Mouse (Mus musculus) right cerebral cortex, postnatal 4 days (tissue): ENCODE data around the gene Adal.
A peak's percentile ranks its signal among the peaks of the same experiment; 100 is the strongest.
"Not testable (repeated sequence)": the region's sequence is repeated elsewhere in the genome, so short reads cannot be mapped to it uniquely, and the experiment has no call there.

ENCODE experiments used
- DNase-seq: peaks from one replicate; pipeline ENCODE4 v3.0.0-alpha.2; 2022

The Adal gene

GRCm38 (mm10) chr2:121140018-121140882 is at the start of gene Adal, which contains the start of gene Lcmt2:
Gene Adal (plus strand): TSS chr2:121140428.
Gene Lcmt2 (minus strand): TSS chr2:121140653.
- peak; percentile 90 for DNase-seq

- DNase-seq, result peak; percentile 70
These were observed 38.2 kb upstream of the Adal start for GRCm38 (mm10) chr2:121102051-121102450.

DNA sequence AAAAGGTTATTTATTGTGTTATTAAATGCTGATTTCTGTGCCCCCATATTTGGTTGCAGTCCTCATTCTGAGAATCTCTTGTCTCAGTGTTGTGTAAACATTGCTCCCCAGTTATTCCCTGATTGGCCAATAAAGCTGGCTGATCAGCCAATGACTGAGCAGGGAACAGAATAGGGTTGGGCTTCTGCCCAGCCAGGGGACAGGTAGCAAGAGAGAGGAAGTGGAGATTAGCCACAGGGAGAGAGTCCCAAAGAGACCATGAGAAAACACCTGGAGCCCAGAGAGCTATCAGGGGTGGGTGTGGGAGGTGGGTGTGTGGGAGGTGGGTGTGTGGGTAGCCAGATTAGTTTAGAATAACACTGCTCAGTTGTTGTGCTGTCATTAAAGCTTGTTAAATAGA is 34.3 kb upstream of the Adal start:
- DNase-seq, result no peak

- no peak for DNase-seq
These were observed 30.5 kb upstream of the Adal start, which contains the start of gene Tgm7 for GRCm38 (mm10) chr2:121109695-121110094. Gene Tgm7 (minus strand): TSS chr2:121109795.

DNA sequence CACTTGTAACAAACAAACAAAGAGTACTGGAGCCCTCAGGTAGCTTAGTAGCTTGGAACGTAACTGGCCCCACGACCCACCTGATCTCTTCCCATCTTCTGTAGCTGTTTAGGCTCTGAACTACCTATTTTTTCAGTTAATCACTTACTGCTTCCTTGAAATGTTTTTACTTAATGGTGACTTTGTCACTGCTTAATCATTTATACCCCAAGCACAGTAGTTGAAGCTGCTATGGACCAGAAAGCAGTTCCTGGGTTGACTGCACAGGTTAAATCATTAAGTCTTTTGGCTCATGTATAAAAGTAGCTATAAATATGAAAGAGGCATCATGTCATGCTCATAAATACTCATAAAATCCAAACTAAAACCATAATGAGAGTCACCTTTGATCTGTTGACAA is 24.8 kb upstream of the Adal start:
- no peak for DNase-seq

GRCm38 (mm10) chr2:121119260-121119659 is 21.0 kb upstream of the Adal start:
- DNase-seq, result no peak

DNA sequence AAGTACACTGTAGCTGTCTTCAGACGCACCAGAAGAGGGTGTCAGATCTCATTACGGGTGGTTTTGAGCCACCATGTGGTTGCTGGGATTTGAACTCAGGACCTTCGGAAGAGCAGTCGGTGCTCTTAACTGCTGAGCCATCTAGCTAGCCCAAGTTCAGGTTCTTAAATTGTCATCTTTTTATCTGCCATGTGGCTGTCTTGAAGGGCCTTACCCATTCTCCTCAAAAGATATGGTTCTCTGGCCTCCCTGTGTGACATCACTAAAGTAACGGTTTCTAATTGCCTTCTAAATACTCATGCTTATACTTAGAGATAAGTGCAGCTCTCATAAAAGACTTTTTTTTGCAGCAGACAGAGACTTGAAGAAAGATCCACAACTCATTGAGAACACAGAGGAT is 13.9 kb upstream of the Adal start:
- DNase-seq, result not testable (repeated sequence)

DNA sequence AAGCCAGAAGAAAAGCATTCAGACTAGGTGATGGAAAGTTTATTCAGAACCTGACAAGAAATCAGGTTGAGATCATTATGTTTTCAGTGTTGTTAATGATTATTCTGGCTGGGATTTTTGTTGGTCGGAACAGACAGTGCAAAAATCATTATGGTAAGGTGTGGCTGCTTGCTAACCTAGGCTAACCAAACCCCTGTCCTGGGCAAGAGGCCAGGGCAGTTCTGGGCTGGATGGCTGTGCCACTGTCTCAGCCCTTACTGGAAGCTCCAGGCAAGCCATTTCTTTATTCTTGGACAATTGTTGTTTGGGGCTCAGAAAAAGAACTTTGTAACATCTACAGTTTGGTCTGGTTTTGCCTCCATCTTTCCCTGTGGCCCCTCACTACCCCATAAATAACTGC is 12.7 kb upstream of the Adal start:
- DNase-seq, result no peak

DNA sequence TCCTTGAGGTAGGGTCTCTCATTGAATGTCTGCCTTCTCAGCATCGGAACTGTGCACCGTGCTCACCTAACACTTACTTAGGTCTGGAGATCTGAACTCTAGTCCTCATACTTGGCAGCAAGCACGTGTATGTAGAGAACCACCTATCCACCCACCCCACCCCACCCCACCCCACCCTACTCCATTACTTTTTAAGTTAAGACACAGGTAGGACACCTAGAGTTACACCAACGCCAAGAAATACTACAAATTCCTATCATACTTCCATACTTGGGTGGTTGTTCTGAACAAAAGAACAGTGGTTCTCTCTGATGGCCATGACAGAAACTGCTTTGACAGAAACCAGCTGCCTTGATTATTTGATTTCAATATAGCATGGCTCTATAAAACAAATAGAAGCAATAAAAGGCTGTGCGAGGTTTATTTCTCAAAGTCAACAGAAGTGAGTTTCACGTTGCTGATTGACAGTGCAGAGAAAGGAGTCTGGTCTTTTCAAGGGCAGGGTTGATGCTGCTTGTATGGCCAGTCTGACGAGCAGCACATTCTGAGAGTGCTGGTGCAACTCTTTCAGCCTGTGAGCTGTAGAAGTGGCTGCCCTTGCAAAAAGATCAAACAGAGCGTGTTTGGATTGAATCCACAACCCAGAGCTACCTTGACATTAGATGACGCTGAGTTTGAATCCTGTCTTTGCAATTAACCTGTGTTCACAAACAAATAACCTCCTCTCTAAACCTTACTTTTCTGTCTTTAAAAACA is 11.2 kb upstream of the Adal start:
- DNase-seq, result no peak

GRCm38 (mm10) chr2:121132822-121133221 is 7.4 kb upstream of the Adal start:
- no peak for DNase-seq

GRCm38 (mm10) chr2:121137371-121137770 is 2.9 kb upstream of the Adal start:
- DNase-seq, result no peak

DNA sequence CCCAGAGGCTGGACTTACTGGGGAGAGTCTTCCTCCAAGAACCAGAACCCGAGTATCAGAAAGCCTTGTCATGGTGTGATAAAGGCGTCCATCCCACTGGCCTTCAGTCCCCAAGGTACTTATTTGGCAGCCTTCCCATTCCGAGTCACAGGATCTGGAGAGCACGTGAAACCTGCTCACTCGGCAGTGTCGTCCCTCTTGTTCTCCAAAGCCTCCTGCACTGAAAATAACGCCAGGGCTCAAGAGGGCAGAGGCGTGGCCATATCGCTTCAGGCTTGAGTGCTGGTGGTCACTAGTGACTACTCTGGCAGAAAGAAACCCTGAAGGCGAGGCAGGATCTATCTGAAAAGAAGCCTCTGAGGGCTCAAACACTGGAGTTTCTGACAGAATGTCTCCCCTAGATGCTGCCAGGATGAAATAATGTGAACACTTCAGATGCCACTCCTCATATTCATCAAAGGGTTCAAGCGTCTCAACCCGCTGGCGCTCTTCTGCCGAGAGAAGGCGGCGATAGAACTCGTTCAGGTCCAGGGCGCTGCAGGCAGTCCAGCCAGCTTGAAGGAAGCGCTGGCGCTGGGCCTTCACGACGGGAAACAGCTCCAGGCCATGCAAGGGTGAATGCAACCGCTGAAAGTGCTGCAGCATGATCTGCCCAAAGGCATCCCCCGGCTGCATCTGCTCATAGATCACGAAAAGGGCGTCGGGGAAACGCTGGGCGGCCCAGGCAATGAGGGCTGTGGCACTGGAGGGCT is 786 bp upstream of the Adal start:
- no peak for DNase-seq

DNA sequence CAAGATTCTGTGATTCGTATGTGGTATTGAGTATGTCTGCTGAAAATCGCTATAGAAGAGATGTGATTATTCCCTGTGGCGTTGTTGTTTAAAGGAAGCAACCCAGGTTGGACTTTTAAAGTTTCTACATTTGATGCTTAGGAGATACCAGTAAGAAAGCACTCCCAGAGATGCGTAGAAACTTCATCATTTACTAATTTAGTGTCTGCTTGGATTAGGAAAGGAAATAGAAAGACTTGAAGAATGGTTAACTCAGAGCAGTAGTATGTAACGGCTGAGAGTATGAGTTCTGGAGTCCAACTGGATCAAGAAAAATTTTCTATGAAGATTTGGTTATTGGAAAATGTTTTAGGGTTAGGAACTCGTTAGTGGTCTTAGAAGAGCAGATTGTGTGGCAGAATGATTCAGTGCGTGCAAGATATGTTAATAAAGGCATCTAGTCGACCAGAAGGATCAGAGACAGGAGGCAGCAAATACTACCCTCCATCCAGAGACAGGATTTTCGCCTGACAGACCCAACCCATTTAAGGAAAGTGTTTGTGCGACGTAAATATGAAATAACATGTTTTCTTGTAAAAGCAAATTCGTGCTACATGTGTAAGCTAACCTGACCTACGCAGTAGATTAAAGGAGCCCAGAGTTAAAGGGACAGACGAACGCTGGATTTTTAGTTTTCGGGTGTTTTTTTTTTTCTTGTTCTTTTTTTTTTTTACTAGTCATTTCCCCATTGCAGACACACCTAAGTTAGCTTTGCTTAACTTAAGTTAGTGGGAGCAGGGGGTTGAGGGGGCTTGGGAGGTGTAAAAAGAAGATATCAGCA is 1.2 kb downstream of the Adal start:
- DNase-seq, result no peak

DNA sequence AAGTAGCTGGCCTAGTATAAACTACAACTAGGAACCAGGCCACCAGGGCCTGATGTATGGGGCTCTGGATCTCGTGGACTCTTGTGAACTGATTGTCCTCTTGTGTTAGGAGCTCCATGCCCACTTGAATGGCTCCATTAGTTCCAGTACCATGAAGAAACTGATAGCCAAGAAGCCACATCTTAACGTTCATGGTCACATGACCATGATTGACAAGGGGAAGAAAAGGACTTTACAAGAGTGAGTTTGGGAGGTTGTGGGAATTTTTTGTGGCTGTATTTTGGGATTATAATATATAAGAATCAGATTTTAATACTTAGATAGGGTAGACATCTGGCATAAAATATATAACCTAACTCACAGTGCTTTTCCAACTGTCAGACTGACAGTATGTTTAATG is 2.2 kb downstream of the Adal start:
- no peak for DNase-seq

GRCm38 (mm10) chr2:121149679-121150078 is 9.5 kb downstream of the Adal start:
- DNase-seq, result no peak

GRCm38 (mm10) chr2:121153100-121153499 is 12.9 kb downstream of the Adal start:
- no peak for DNase-seq

DNA sequence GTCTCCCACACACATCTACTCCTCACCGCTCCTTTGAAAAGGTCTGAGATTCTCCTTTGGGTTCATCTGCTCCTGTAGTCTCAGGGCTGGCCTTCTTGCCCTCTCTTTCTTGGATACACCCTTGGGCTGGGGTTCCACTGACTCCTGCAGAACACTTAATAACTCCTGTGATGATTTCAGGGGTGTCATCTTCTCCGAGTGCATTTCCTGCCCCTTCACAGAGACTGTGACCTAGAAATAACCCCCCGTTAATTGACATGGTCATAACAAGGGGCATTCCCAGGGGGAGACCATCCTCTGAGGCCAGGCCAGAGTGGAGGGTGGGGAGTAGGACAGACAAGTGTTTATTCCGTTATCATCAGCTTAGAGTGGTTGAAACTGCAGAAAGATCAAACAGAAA is 28.9 kb downstream of the Adal start:
- no peak for DNase-seq

DNA sequence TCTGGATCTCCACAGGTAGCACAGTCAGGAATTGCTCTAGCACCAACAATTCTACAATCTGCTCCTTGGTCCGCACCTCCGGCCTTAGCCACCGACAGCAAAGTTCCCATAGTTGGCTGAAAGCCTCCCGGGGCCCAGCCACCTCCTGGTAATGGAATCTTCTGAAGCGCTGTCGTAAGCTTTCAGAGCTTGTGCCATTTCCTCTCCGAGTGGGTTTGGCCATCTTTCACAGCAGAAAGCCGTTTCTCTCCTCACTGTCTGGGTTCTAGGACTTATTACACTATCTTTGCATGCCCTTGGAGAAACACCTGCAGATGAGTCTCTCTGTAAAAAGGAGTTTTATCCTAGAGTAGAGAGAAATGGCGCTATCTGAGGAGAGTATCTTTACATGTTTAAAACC is 29.7 kb downstream of the Adal start:
- no peak for DNase-seq

DNA sequence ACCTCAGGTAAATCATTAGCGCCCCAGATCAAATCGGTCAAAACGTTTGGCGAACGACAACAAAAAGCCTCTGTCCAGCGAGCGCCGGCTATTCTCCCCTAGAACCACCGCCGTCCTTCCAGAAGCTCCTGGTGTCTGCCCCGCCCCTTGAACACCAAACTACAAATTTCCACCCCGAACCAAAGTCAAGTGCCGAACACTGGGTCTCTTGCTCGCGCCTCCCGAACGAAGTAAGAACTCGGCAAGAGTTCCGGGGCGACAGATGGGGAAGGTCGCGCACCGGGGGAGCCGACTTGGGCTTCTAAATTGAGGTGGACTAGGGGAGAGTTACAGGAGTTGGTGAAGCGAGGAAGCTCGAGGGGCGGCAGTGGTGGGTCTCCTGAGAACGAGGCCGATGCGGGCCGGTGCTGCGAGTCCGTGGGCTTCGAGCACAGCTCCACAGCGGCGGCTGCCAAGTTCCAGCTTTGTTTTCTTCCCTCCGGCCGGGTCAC is 30.3 kb downstream of the Adal start, which contains the start of gene Tubgcp4:
Tubgcp4 (plus strand) TSS at position 174 of the 491 bp plus-strand sequence.
- no peak for DNase-seq

GRCm38 (mm10) chr2:121170980-121171742 is 30.9 kb downstream of the Adal start, which contains the start of gene Zscan29:
Gene Zscan29 (minus strand): TSS chr2:121171125.
- DNase-seq, result peak; percentile 88

- no peak for DNase-seq
These were observed 38.7 kb downstream of the Adal start for GRCm38 (mm10) chr2:121178828-121179479.
